Mouse (Mus musculus) C2C12 (cell line): ENCODE results near the gene Bcl2l1.

Experiments
- CEBPB ChIP-seq: IDR thresholded peaks from one replicate; pipeline ENCODE4 v1.6.1; 2011; ENCODE audit warnings: low read depth, mild to moderate bottlenecking, control low read depth, moderate library complexity
- CTCF ChIP-seq: IDR thresholded peaks from one replicate; pipeline ENCODE4 v1.5.1; 2011; ENCODE audit not compliant: control insufficient read depth, insufficient read depth, insufficient read length
- FOSL1 ChIP-seq: IDR thresholded peaks from one replicate; pipeline ENCODE4 v1.8.0; 2011; ENCODE audit warnings: mild to moderate bottlenecking, low read length; ENCODE audit not compliant: poor library complexity, insufficient read depth, severe bottlenecking
- MAX ChIP-seq: IDR thresholded peaks from one replicate; pipeline ENCODE4 v1.6.1; 2011; ENCODE audit warnings: mild to moderate bottlenecking, control low read depth
- MYOG ChIP-seq: IDR thresholded peaks from one replicate; pipeline ENCODE4 v1.6.1; 2011; ENCODE audit not compliant: control insufficient read depth, insufficient read length; ENCODE audit errors: extremely low read depth
- USF1 ChIP-seq: IDR thresholded peaks from one replicate; pipeline ENCODE4 v1.6.1; 2011; ENCODE audit warnings: low read depth, mild to moderate bottlenecking, control low read depth, moderate library complexity

- TF ChIP-seq CTCF (no peak), MAX (no peak), USF1 (no peak), FOSL1 (no peak), CEBPB (no peak), MYOG (no peak)
Measured at GRCm38 (mm10) chr2:152848466-152848865, 16.9 kb upstream of the Bcl2l1 start.
